Mouse (Mus musculus) bone marrow macrophage, adult 2 months (primary cell): ENCODE measurements around the gene Olfr76.

Experiments used
- CTCF ChIP-seq: IDR thresholded peaks from 2 replicates; pipeline ENCODE4 v1.5.1; 2012; ENCODE audit warnings: low read depth, mild to moderate bottlenecking, low read length, moderate library complexity
- POLR2A ChIP-seq: IDR thresholded peaks from 2 replicates; pipeline ENCODE4 v1.6.1; 2012; ENCODE audit warnings: mild to moderate bottlenecking, low read depth, low read length, borderline replicate concordance

DNA sequence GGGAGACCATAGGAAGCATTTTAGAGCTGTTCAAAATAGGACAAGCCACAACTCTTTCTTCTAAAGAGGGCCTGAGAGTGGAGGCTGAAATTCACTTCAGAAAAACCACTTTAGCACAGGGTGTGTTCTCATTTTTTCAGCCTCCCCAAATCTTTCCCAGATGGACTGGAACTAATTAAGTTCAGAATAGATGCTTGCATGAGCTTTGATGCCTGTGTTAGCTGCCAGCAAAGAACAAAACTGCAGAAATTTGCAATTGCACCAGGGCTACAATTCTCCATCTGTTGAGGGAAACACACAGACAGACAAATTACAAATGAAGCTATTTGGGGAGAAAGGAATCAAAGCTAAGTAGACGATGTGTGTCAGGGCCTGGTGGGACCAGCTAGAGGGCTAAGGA, 20.4 kb upstream of the Olfr76 start:
- TF ChIP-seq POLR2A (no peak), CTCF (no peak)
